Comparison of ENCODE assay signal across 8 mouse cellular contexts in genomic region chr9:116218780-116219179, GRCm38 (mm10). TPM values are rescaled to one million over a fixed set of nuclear protein-coding genes. Genes with fewer than 3 reads are reported as not detected.
A peak's percentile ranks its signal among the peaks of the same experiment; 100 is the strongest.
DNase-seq lines count a peak whose midpoint lies in the region; ATAC-seq and TF ChIP-seq lines count a peak whose summit lies in the region.

No protein-coding gene starts in this region.

- WGBS in midbrain, embryonic 14.5 days = 38% methylated on average over 4 of the region's 4 CpGs
- 40% methylated on average over 4 of the region's 4 CpGs for WGBS in midbrain, embryonic 13.5 days
- WGBS in embryonic facial prominence, embryonic 14.5 days = 3% methylated on average over 4 of the region's 4 CpGs
- WGBS in limb, embryonic 12.5 days = 47% methylated on average over 4 of the region's 4 CpGs
- WGBS in stomach, postnatal 0 days = 21% methylated on average over 4 of the region's 4 CpGs

- no peak overlapping the region for H3K27ac ChIP-seq in midbrain, embryonic 14.5 days (replicated peaks; ENCODE audit: low read depth, low read length)
- no peak overlapping the region for H3K27ac ChIP-seq in midbrain, embryonic 13.5 days
- H3K27ac ChIP-seq in embryonic facial prominence, embryonic 14.5 days (replicated peaks; ENCODE audit: low read depth, low read length) = peak overlapping the region; percentile 90
- H3K27ac ChIP-seq in limb, embryonic 12.5 days = peak overlapping the region; percentile 89
- H3K27ac ChIP-seq in stomach, postnatal 0 days (replicated peaks) = peak overlapping the region; percentile 36; the same call in 1 of the 2 replicates

- H3K4me2 ChIP-seq in midbrain, embryonic 14.5 days (ENCODE audit: low read length) = no peak overlapping the region
- H3K4me2 ChIP-seq in midbrain, embryonic 13.5 days (replicated peaks) = no peak overlapping the region
- no peak overlapping the region for H3K4me2 ChIP-seq in embryonic facial prominence, embryonic 14.5 days (ENCODE audit: low read depth, low read length)
- no peak overlapping the region for H3K4me2 ChIP-seq in limb, embryonic 12.5 days
- H3K4me2 ChIP-seq in stomach, postnatal 0 days (replicated peaks; ENCODE audit: low read depth) = no peak overlapping the region

- no peak overlapping the region for H3K9ac ChIP-seq in midbrain, embryonic 14.5 days (replicated peaks; ENCODE audit: low read length)
- H3K9ac ChIP-seq in midbrain, embryonic 13.5 days (replicated peaks) = no peak overlapping the region
- H3K9ac ChIP-seq in embryonic facial prominence, embryonic 14.5 days (ENCODE audit: low read depth, low read length) = no peak overlapping the region
- H3K9ac ChIP-seq in limb, embryonic 12.5 days (replicated peaks) = no peak overlapping the region
- no peak overlapping the region for H3K9ac ChIP-seq in stomach, postnatal 0 days (ENCODE audit: low read length)

- no peak for TF ChIP-seq EP300 in stomach, postnatal 0 days (optimal IDR thresholded peaks at IDR 0.05)

- TF ChIP-seq CTCF in stomach, postnatal 0 days (IDR thresholded peaks at IDR 0.05; ENCODE audit: low read depth) = no peak

- H3K9me3 ChIP-seq in midbrain, embryonic 14.5 days (ENCODE audit: control insufficient read depth, low read length) = no peaks in the 10 kb centered on the region
- H3K9me3 ChIP-seq in midbrain, embryonic 13.5 days = no peaks in the 10 kb centered on the region
- no peaks in the 10 kb centered on the region for H3K9me3 ChIP-seq in embryonic facial prominence, embryonic 14.5 days (ENCODE audit: control insufficient read depth, low read length)
- no peaks in the 10 kb centered on the region for H3K9me3 ChIP-seq in limb, embryonic 12.5 days
- no peaks in the 10 kb centered on the region for H3K9me3 ChIP-seq in stomach, postnatal 0 days (ENCODE audit: control insufficient read depth, low read length)

- intact Hi-C loops in heart, postnatal 36 days (cut with DNase I) = no loop called here

- DNase-seq in midbrain, embryonic 14.5 days = peak; percentile 23
- peak; percentile 95 for DNase-seq in embryonic facial prominence, embryonic 14.5 days (ENCODE audit: low spot score)
- peak; percentile 48 to 53 for DNase-seq in heart, postnatal 36 days
- no peak for DNase-seq in stomach, postnatal 0 days (ENCODE audit: low spot score)
- no peak for DNase-seq in testis, postnatal 10 days (ENCODE audit: low spot score)
- no peak for DNase-seq in cerebellum, adult 11 months

- no peaks in the 10 kb centered on the region for H3K27me3 ChIP-seq in midbrain, embryonic 14.5 days (ENCODE audit: control insufficient read depth, insufficient read depth, low read length)
- no peaks in the 10 kb centered on the region for H3K27me3 ChIP-seq in midbrain, embryonic 13.5 days
- H3K27me3 ChIP-seq in embryonic facial prominence, embryonic 14.5 days (replicated peaks; ENCODE audit: control insufficient read depth, insufficient read depth, low read length) = no peaks in the 10 kb centered on the region
- no peaks in the 10 kb centered on the region for H3K27me3 ChIP-seq in limb, embryonic 12.5 days
- H3K27me3 ChIP-seq in stomach, postnatal 0 days (ENCODE audit: control insufficient read depth, insufficient read depth, low read length) = no peaks in the 10 kb centered on the region

- H3K36me3 ChIP-seq in midbrain, embryonic 14.5 days (ENCODE audit: control insufficient read depth, insufficient read depth, low read length) = no peaks in the 10 kb centered on the region
- no peaks in the 10 kb centered on the region for H3K36me3 ChIP-seq in midbrain, embryonic 13.5 days
- H3K36me3 ChIP-seq in embryonic facial prominence, embryonic 14.5 days (ENCODE audit: control insufficient read depth, insufficient read depth, low read length) = no peaks in the 10 kb centered on the region
- no peaks in the 10 kb centered on the region for H3K36me3 ChIP-seq in limb, embryonic 12.5 days
- H3K36me3 ChIP-seq in stomach, postnatal 0 days (ENCODE audit: control insufficient read depth, insufficient read depth, low read length) = no peaks in the 10 kb centered on the region

- no peak overlapping the region for H3K4me3 ChIP-seq in midbrain, embryonic 14.5 days (replicated peaks; ENCODE audit: low read depth, low read length)
- H3K4me3 ChIP-seq in midbrain, embryonic 13.5 days (replicated peaks) = no peak overlapping the region
- H3K4me3 ChIP-seq in embryonic facial prominence, embryonic 14.5 days (ENCODE audit: low read depth, low read length) = no peak overlapping the region
- H3K4me3 ChIP-seq in limb, embryonic 12.5 days (replicated peaks) = no peak overlapping the region
- no peak overlapping the region for H3K4me3 ChIP-seq in stomach, postnatal 0 days (ENCODE audit: low read depth, low read length)

- no peak for ATAC-seq in midbrain, embryonic 14.5 days (ENCODE audit: low FRiP score, low TSS enrichment)
- ATAC-seq in midbrain, embryonic 13.5 days = no peak
- peak; percentile 94 for ATAC-seq in embryonic facial prominence, embryonic 14.5 days (ENCODE audit: low read depth)
- 0 out of 2 replicates have a peak, but pooled peaks have one; percentile 8 for ATAC-seq in limb, embryonic 12.5 days (ENCODE audit: insufficient number of reproducible peaks, insufficient read depth, low FRiP score, low TSS enrichment, low read depth)
- ATAC-seq in stomach, postnatal 0 days (ENCODE audit: low FRiP score, low TSS enrichment) = peak; percentile 49

- no peaks in the 10 kb centered on the region for H3K4me1 ChIP-seq in midbrain, embryonic 14.5 days (ENCODE audit: control insufficient read depth, insufficient read depth, low read length)
- no peaks in the 10 kb centered on the region; the same call in 1 of the 2 replicates for H3K4me1 ChIP-seq in midbrain, embryonic 13.5 days (replicated peaks)
- H3K4me1 ChIP-seq in embryonic facial prominence, embryonic 14.5 days (ENCODE audit: control insufficient read depth, insufficient read depth, low read length) = peaks cover 17% of the 10 kb centered on the region
- H3K4me1 ChIP-seq in limb, embryonic 12.5 days (replicated peaks) = peaks cover 40% of the 10 kb centered on the region
- H3K4me1 ChIP-seq in stomach, postnatal 0 days (replicated peaks; ENCODE audit: control insufficient read depth, insufficient read depth) = peaks cover 9% of the 10 kb centered on the region

RNA-seq across cellular contexts. Expression of gene Tgfbr2, which starts 43.6 kb away (rescaled TPM):
- polyA plus RNA-seq in midbrain, embryonic 14.5 days (2014; fragmentation: Nextera tagmentation; extraction: Ambion mirVana) = 3.6 and 10.4 TPM in 2 replicates
- polyA plus RNA-seq in midbrain, embryonic 13.5 days (2015; fragmentation: Nextera tagmentation; extraction: Ambion mirVana) = 6.4 and 7.0 TPM in 2 replicates
- polyA plus RNA-seq in embryonic facial prominence, embryonic 14.5 days (2014; fragmentation: Nextera tagmentation; extraction: Ambion mirVana) = 49.7 and 53.0 TPM in 2 replicates
- 10 to 100 TPM; 37.0 to 38.3 TPM for total RNA-seq in heart, postnatal 36 days (2021)
- polyA plus RNA-seq in limb, embryonic 12.5 days (2016; fragmentation: Nextera tagmentation; extraction: Ambion mirVana) = 25.3 and 28.6 TPM in 2 replicates
- polyA plus RNA-seq in stomach, postnatal 0 days (2015; fragmentation: Nextera tagmentation; extraction: Ambion mirVana) = 16.8 and 18.5 TPM in 2 replicates

Comparison
In these comparisons a context has a peak if more than half of its experiments do, and no peak if none do; other contexts are left out.
1. ATAC-seq: peak in embryonic facial prominence, embryonic 14.5 days (single experiment), limb, embryonic 12.5 days (single experiment) and stomach, postnatal 0 days (single experiment); none in midbrain, embryonic 14.5 days (single experiment) and midbrain, embryonic 13.5 days (single experiment).
2. DNase-seq: peak in midbrain, embryonic 14.5 days (single experiment), embryonic facial prominence, embryonic 14.5 days (single experiment) and heart, postnatal 36 days (2 of 2); none in stomach, postnatal 0 days (single experiment), testis, postnatal 10 days (single experiment) and cerebellum, adult 11 months (single experiment).
3. H3K27ac ChIP-seq: peak in embryonic facial prominence, embryonic 14.5 days (single experiment), limb, embryonic 12.5 days (single experiment) and stomach, postnatal 0 days (single experiment); none in midbrain, embryonic 14.5 days (single experiment) and midbrain, embryonic 13.5 days (single experiment).